Mouse (Mus musculus): ENCODE measurements around the gene Ncaph2.

DNA sequence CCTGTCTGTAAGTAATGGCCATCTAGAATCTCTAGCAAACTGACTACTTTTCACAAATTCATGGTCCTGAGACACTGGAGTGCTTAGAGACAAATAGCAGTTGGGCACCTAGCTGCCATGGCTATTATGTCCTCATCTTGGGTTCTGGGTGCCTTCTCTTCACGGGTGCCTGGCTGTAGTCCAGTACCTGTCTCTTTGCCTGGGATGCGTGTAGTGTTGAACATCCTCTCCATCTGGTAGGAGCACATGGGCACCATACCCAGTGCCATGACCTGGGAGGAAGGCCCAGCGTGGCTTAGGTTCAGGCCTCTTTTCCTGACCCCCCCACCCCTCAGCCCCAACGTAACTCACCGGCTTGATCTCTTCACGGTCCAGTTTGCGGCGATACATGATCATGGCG lies 66.4 kb downstream of the Ncaph2 start:
- TF ChIP-seq MYOD1 (IDR thresholded peaks at IDR 0.05; ENCODE audit: control insufficient read depth in 1 of 3, insufficient read length in 2 of 3, low read depth in 2 of 3) (no peak), POLR2A (IDR thresholded peaks at IDR 0.05; ENCODE audit: insufficient read length, low read depth) (no peak), USF1 (IDR thresholded peaks at IDR 0.05; ENCODE audit: low read depth) (no peak), POLR2AphosphoS2 (IDR thresholded peaks at IDR 0.05; ENCODE audit: insufficient read length, low read depth) (no peak), MAX (IDR thresholded peaks at IDR 0.05; ENCODE audit: low read depth) (no peak), CEBPB (IDR thresholded peaks at IDR 0.05; ENCODE audit: insufficient read depth, poor library complexity, severe bottlenecking) (no peak)
